Mouse (Mus musculus): ENCODE results near the gene Fhl5. TPM values are rescaled to one million over a fixed set of nuclear protein-coding genes. Genes with fewer than 3 reads are reported as not detected.

The Fhl5 gene
- polyA plus RNA-seq (2015; fragmentation: Nextera tagmentation; extraction: Ambion mirVana): 0.53 and 0.87 TPM in 2 replicates

GRCm38 (mm10) chr4:25242776-25243175, at the start of gene Fhl5:
Gene Fhl5 (minus strand): TSS chr4:25242876.

DNA sequence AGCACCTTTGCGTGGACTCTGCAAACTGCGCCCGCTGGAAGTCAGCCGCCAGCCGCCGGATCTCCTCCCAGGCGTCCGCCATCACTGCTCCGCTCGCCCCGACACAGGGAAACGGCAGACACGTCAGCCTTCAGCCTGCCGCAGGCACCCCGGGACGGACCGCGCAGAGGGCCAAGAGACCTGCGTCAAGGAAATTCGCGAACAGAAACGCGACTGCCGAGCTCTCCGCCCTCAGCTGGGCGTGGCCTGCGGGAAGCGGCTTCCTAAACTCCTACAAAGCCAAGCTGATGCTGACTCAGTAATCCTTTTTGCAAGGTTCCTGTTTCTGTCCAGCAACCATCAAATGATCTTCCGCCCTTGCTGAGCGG, 39.0 kb upstream of the Fhl5 start, which contains the start of gene Ufl1:
Ufl1 (minus strand) TSS at position 151 of the 368 bp plus-strand sequence.

Other genes starting within 250 kb of the Fhl5 start
- gene Ufl1, start 38.9 kb upstream of the Fhl5 start, polyA plus RNA-seq (2015; fragmentation: Nextera tagmentation; extraction: Ambion mirVana): 42.3 and 46.0 TPM in 2 replicates

All from skeletal muscle tissue, postnatal 0 days (tissue).